Mouse (Mus musculus) c-Kit-negative CD71-positive TER-119-positive erythroid progenitor cells, embryonic 14.5 days (primary cell): ENCODE data around the gene Syngr3.
A peak's percentile ranks its signal among the peaks of the same experiment; 100 is the strongest.
"Not testable (repeated sequence)": the region's sequence is repeated elsewhere in the genome, so short reads cannot be mapped to it uniquely, and the experiment has no call there.

ENCODE experiments used
- DNase-seq: peaks from one replicate; pipeline ENCODE4 v3.0.0-alpha.2; 2013; ENCODE audit warnings: low read depth, low spot score

The Syngr3 gene

DNA sequence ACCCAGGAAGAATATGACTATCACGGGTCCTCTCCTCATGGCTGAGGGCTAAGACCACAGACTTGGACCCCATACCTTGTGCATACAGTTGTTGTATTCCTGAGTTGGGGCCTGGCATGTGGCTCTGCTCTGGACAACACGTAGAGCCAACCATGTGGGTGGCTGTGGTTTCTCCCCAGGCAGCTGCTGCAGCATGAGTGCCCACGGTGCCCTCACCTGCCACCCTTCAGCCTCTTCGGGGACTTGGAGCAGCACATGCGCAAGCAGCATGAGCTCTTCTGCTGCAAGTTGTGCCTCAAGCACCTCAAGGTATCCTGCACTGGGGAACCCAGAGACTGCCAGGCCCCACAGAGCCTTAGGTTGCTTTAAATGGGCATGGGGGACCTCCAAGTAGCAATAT is 12.9 kb downstream of the Syngr3 start:
- DNase-seq = no peak

DNA sequence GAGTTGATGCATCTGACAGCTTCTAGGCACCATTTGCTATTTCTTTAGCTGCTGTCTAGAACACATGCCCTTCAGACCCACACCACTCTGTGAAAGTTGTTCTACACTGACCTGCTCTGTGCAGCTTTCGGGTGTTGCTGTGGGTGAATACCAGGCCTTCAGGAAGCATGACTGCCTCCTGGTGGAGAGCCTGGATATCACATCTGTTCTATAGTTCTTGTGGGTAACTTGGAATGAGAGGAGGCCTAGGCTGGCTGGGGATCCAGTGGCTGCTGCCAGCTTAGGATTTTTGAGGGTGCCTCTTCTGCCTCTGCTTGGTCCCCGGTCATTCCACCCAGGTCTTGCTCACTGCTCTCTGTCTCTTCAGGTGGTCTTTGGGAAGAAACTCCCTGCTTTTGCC is 13.6 kb downstream of the Syngr3 start:
- peak; percentile 66 for DNase-seq

DNA sequence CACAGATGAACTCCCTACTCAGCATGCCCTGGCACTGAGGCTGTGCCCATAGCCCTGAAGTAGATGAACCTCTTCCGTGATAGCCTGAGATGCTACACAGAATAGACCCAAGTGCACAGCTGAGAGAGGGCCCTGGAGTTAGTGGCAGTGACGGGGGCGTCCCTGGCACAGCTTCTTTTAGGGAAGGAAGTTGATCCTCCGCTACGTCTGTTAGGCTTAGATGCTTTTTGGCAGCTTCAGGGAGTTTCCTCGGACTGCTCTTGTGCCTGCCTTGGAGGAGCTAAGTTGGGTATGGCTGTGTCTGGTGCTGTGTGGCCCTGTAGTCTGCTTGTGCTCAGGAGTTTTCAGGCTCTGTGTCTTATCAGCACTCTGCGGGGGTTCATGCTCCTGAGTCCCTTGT is 15.5 kb downstream of the Syngr3 start:
- DNase-seq = no peak

DNA sequence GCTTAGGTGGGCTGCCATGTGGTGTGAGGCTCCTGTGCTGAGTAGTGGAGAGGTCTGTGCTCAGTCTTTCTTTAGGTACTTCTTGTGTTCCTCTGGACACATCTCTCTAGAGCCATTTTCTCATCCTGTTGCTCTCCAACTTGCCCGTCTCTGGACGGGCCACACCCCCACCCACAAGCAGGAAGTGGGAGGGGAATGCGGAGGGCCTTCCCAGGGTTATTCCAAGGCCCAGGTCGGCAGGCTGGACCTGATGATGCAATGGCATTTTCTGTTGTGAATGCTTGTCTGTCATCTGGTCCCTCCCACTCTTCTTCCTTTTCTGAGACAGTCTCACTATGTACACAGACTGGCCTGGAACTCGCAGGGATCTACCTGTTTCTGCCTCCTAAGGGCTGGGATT is 17.6 kb downstream of the Syngr3 start:
- DNase-seq = no peak

DNA sequence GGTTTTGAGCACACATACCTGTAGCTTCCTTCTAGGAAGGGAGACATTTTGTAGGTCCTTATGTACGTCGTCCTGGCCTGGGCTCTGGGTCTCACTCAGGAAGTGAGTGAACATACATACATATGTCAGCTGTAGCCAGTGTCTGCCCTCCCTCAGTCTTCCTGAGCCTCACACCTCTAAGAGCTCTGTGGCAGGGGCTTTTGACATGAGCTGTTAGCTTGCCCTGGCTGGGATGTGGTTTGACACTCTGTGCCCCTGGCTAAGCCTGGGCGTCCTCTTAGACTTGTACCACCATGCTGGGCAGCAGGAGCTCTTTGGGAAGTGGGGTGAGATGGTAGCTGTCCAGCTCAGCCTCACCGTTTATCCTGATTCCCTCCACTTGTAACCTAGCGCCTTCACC is 18.4 kb downstream of the Syngr3 start:
- DNase-seq = no peak

DNA sequence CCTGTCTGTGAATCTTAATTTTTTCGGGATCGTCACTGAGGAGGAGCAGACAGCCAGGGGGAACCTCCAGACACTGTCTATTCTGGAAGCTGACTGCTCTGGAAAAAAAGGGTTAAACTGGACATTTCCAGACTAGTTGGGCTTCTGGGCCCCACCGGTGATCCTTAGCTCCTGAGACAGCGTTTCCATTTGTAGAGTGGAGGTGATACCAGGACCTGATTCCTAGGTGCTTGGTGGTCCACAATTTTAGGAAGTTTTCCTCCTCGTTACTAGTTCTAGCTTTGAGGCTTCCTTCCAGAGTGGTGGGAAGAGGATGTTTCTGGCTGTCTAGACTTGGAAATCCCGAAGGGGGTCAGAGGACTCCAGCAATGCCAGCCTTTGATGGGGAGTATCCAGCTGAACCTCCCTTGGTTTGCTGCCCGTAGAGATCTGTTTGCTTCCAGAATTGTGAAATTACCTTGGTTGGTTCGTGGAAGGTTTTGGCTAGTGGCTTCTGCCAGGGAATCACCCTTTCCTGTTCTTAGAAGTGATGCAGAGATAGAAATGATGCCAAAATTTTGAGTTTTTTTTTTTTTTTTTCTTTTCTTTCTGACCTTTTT is 19.4 kb downstream of the Syngr3 start:
- no peak for DNase-seq

DNA sequence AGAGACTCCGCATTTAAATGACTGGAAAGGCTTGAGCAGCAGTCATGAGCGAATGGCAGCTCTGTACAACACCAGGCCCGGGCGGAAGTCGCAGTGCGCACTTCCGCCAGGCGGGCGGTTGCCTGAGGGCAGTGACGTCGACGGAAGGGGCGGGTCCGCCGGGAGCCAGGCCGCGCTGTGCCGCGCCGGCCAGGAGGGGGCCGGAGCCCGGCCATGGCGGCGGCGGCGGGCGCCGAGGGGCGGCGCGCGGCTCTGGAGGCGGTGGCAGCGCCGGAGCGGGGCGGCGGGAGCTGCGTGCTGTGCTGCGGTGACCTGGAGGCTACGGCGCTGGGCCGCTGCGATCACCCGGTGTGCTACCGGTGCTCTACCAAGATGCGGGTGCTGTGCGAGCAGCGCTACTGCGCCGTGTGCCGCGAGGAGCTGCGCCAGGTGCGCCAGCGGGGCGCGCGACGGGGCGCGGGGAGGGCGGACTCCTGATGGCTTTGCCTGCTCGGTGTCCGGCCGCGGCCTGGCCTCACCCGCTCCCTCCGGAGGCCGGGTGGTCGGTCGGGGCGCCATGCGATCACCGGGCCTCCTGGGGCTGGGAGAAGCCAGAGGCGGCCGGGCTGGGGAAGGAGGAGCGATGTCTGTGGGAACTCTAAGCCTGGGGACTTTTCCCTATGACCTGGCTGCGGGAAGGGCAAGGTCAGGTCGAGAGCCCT is 20.1 kb downstream of the Syngr3 start, which contains the start of gene Zfp598:
Gene Zfp598 (plus strand): TSS at position 143 of the 701 bp plus-strand sequence.
- peak; percentile 85 for DNase-seq

DNA sequence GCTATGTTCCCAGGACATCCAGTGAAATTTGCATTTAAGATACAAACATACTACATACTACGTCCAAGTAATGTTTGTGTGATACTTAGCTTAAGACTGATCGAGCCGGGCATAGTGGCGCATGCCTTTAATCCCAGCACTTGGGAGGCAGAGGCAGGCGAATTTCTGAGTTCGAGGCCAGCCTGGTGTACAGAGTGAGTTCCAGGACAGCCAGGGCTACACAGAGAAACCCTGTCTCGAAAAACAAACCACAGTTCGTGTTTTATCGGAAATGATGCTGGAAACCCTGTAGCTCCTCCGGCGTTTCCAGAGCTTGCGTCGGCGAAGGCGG is 20.6 kb downstream of the Syngr3 start:
- DNase-seq = not testable (repeated sequence)

DNA sequence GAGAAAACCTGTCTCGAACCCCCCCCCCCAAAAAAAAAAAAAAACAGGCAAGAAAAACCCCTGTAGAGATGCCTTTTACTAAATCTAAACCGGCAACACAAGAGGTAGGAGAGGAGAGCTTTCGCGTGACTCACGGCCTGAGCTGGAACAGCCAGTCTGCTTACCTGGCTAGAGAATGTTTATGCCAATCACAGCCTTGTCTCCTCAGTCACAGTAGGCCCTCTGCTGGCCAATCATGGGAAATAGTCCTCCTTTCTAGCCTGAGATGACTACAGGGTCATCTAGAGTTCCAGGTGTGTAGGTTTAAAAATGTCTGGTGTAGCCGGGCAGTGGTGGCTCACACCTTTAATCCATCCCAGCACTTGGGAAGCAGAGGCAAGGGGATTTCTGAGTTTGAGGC is 22.3 kb downstream of the Syngr3 start:
- DNase-seq = no peak

DNA sequence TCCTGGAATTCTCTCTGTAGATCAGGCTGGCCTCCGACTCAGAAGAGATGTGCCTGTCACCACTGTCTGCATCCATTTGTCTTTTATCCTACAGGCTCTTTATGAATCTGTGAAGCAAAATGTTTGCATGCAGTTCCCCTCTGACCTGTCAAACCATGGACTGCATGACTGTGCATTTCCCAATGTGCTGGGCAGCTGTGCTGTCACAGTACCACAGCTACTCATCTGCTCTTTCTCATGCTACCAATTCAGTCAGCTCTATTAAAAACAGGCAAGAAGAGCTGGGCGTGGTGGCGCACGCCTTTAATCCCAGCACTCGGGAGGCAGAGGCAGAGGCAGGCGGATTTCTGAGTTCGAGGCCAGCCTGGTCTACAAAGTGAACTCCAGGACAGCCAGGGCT is 22.7 kb downstream of the Syngr3 start:
- not testable (repeated sequence) for DNase-seq

DNA sequence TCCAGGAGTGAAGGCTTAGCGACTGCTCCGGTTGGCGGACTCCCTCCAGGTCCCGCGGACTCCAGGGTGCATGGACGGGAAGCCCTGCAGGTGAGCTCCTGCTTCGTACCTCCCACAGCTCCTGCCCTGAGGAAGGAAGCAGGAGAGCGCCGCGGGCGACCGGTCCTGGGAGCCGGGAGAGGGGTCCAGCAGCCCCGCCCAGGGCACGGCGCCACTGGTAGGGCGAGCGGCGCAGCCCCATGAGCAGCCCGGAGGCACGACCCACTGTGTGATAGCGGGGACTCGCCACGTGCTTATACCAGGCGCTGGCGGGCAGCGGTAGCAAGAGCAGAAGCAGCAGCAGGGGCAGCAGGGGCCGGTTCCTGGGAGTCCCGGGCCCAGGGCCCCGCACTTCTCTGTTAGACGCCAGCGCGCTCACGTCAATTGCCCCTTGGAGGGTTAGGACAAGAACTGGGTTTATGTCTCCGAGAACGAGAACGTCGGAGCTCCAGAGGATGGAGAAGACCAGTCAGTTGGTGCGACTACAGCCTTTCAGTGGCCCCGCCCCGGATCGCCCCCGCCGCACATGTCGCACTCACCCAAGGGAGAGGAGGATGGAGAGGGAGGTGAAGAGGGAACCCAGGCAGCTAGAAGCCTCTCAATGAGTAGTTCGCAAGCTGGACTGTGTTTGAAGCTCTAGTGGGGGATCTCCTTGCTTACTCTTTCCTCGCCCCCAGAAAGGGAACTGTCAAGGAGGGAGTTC is 31.6 kb downstream of the Syngr3 start, which contains the start of gene Npw:
Gene Npw (minus strand): TSS at position 441 of the 742 bp plus-strand sequence.
- no peak for DNase-seq

DNA sequence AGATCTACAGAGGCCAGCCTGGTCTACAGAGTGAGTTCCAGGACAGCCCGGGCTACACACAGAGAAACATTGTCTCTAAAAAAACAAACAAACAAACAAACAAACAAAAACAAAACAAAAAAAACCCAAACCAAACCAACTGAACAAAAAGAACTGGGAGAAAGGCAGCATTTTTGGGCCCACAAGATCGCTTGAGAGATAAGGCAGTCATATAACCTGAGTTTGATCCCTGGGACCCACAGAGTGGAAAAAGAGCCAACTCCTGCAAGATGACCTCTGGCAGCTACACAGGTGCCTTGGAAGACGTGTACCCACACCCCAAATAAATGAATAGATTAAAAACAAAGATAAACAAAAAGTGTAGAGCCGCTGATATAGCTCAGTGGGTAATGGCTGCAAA is 34.8 kb downstream of the Syngr3 start:
- DNase-seq = no peak

DNA sequence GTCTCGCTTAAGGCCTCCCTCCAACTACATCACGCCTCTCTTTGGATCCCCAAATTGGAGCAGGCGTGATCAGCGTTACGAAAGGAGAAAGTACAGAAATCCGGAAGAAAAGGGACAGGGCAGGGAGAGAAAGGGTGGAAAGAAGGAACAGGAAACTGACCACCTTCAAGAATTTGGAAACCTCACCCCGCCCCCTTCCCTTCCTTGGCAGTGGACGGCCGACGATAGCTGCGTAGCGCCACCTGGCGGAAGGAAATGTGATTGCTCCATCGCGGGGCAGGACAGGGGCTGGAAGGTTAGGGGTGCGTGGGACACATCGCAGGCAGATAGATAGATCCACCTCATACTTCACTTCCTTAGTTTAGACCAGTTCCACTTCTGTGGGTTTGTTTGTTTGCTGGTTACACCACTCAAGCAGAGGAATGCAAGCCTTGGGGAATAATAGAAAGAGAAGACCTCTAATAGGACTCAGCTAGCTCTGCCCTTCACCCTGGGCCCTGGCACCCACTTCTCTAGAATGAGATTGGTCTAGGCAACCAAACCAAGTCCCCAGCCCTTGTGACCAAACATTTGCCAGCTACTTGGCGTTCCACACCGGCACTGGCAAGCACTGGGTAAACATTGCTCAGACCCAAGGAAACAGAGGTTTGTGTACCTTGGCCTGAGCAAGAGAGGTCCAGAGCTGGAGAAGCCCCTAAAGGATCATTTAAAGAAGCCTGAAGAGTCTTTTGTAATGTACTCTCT is 35.6 kb downstream of the Syngr3 start:
- DNase-seq = no peak

DNA sequence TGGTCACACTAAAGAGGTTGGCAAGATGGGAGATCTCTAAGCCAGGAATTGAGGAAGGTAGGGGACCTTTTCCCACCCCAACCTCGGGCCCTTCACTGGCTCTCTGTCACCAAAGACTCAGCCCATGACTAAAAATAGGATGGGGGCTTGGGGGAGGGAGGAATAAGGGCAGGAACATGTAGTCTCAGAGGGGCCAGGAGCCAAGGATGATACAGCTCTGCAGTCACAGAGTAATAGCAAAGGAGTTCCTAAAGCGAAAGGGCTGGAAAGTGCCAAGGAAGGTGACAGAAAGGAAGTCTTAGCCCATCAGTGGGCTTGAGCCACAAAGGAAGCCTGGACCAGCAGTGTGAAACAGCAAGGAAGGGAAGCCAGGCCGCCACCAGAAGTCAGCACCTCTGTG is 37.9 kb downstream of the Syngr3 start:
- DNase-seq = no peak

DNA sequence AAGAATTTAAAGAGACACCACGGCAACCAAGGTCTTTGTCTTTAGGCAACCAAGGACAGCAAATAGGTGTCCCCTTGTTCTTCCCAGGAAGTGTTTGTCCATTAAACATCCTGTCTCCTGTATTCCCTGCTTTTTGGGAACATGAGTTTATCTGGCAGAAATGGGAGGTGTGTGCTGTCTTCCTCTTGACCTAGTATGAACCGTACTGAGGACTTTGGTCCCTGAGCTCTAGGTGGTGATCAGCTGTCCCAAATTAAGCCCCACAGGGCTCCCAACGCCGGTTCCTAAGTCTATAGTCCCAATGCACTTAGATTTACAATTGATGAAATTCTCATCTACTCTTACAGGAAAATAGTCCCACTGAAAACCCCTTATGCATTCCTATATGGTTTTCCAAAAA is 39.0 kb downstream of the Syngr3 start:
- DNase-seq = no peak

DNA sequence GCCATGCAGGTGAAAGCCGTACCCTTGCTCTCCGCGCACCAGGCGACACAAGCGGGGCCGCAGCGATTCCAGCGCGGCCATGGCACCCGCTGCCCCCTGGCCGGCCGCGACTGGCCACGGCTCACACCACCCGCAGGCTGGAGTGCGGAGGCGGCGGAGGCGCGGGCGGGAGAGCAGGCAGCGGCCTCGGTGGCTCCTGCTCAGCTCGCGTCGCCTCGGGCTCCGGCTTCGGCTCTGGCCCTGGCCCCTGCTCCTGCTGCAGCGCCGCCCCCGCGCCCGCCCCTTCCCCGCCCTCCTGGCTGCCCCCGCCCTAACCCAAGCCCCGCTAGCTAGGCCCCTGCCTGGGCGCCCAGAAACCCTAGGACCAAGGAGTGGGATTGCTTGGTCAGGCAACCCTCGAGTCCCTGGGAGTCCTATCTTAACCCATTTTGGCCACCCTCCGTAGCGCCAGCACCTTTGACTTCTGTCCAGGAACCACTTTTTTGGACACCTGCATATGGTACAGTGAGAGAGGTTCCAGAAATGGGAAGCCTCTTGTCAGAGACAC is 39.6 kb downstream of the Syngr3 start, which contains the start of gene Slc9a3r2:
Gene Slc9a3r2 (minus strand): TSS at position 258 of the 547 bp plus-strand sequence.
- no peak for DNase-seq

DNA sequence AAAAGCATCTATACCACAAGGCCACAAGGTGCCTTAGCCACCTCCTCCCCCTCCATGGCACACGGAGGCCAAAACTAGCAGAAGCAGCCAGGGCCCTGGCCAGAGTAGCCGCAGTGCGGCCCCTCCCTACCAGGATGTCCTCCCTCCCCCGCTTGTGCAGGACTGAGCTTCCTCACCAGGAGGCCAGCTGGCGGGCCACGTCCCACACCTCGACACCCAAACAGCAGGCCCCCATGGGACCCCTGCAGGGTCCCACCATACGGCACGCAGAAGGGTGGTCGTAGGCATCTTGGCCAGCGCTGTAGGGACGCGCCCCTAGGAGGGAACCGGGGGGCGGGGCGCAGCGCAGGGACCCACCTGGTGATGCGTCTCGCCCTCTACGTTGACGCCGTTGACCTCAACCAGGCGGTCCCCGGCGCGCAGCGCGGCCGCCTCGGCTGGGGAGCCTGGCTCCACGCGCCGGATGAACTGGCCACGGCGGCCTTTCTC is 40.1 kb downstream of the Syngr3 start:
- DNase-seq = no peak

DNA sequence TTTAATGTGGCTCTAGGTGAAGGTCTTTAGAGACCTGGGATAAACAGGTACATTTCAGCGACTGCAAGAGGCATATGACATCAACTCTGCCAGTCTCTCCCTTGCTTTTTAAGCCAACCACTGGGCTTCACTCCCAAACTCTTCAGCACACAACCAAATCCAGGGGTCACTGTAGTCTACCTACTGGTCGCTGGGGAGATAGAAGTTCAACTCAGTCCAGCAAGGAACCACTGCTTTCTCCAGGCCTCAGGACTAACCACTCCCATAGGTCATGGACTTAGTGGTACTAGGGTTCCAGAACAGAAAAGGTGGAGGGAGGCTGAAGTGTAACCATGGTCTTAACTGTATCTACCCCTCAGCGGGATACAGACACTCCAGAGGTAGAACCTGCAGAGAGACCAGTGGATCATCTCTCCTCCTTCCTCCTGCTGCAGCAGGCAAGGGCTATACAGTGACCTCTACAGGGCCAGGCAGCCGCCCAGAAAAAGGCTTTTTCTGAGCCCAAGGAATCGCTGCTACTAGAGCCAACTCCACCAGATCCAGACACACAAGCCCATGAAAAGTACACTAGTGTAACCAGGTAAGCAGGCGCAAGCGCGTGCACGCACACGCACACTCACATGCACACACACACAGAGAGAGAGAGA is 40.9 kb downstream of the Syngr3 start:
- no peak for DNase-seq

DNA sequence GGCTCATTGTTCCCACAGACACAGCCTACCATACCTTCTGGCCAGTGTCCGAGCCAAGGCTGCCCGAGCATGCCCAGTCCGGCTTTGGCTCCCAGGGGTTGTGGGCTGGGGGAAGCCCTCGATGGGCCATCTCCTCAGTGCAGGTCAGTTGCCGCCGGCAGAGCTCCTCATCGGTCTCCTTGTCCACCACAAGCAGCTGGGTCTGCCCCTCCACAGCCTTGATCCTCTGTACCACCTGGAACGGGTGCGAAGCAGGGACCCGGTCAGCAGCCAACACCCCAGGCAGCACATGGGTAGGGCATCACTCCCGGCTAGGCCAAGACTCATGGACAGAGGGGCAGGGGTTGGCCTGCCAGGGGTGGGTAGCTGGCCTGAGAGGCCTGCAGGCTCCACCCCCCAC is 42.3 kb downstream of the Syngr3 start:
- DNase-seq = no peak

DNA sequence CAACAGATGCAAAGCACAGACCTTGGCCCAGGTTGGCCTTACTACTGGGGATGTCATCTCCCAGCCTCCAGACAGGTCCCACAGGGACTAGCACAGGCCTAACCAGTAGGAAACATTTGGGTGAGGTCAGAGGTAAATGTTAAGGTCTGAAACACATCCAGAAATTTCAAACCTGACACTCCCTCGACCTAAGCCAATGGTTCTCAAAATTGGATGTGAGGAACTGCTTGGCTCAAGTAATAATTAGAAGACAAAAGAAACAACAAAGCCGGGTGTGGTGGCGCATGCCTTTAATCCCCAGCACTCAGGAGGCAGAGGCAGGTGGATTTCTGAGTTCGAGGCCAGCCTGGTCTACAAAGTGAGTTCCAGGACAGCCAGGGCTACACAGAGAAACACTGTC is 43.4 kb downstream of the Syngr3 start:
- DNase-seq = no peak

DNA sequence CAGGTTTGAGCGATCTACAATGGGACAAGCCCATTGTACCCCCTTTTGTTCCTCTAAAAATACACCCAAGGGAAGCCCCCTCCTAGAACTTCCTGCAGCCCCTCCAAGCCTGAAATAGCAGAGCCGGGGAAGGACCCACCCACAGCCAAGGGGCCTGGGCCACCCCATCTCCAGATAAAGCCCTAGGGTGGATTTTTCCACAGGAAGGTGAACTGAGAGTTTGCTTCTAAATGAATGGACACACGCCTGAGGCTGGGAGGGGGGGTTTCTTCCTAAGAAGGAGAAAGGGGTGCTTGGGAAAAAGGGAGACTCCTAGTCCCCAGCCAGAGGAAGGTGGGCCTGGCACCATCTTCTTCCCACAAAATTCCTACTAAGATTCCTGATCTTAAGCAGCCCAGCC is 43.8 kb downstream of the Syngr3 start:
- DNase-seq = no peak
